Mouse (Mus musculus) macrophage (primary cell): ENCODE data around the gene Adam3. TPM values are rescaled to one million over a fixed set of nuclear protein-coding genes. Genes with fewer than 3 reads are reported as not detected.

ENCODE experiments used
- H3K27ac ChIP-seq: fragments of 350-480 bp; formaldehyde crosslinking; 2 replicates; pipeline ENCODE4 v1.9.0; 2021
- H3K36me3 ChIP-seq: fragments of 350-480 bp; formaldehyde crosslinking; 2 replicates; pipeline ENCODE4 v1.9.0; 2021; ENCODE audit errors: inconsistent target
- H3K4me3 ChIP-seq: fragments of 350-480 bp; formaldehyde crosslinking; 2 replicates; pipeline ENCODE4 v1.9.0; 2021; ENCODE audit errors: inconsistent target
- H3K79me2 ChIP-seq: fragments of 350-480 bp; formaldehyde crosslinking; 2 replicates; pipeline ENCODE4 v1.9.0; 2021; ENCODE audit errors: inconsistent target
- WGBS: methylation state at CpG from one replicate; pipeline ENCODE4 v1.1.7; 2026; ENCODE audit warnings: inconsistent platforms; ENCODE audit not compliant: missing documents; 5-methylcytosine and 5-hydroxymethylcytosine counted together
- polyA plus RNA-seq: library from polyadenylated mRNA; stranded (reverse); fragments of 250-400 nt; gene quantifications from 3 replicates; pipeline ENCODE4 v1.2.4, GENCODE M21; 2018; ENCODE audit warnings: inconsistent platforms
- total RNA-seq, 78 experiments: library from RNA; depleted of rRNA; stranded (reverse); fragments of 250-400 nt; gene quantifications; 1 replicate in 9 of 78; 2 replicates in 24 of 78; 3 replicates in 43 of 78; 4 replicates in 2 of 78; pipeline ENCODE4 v1.2.4; 2018; ENCODE audit warnings: inconsistent platforms in 56 of 78

Gene Adam3
- 1 to 10 TPM in 3 of 26 experiments, under 1 TPM in 10, not detected in 13; 0.33 to 2.2 (median 0.74) TPM for total RNA-seq (2018; cell fraction: chromatin; rRNA removed)
- under 1 TPM in 21 of 26 experiments, not detected in 5; 0.06 to 0.58 (median 0.14) TPM for total RNA-seq (2018; cell fraction: cytosol; rRNA removed)
- total RNA-seq (2018; cell fraction: nucleus; rRNA removed), result 1 to 10 TPM in 3 of 26 experiments, under 1 TPM in 8, not detected in 15; 0.23 to 3.2 (median 0.74) TPM
- 0.10 to 0.42 TPM in 2 of 3 replicates, not detected in the other for polyA plus RNA-seq

- Histone ChIP-seq H3K36me3 (no peaks in the 10 kb centered on the region), H3K27ac (no peak within 1 kb of the TSS), H3K4me3 (no peak within 1 kb of the TSS), H3K79me2 (no peaks in the 10 kb centered on the region)
- WGBS, result 9% methylated on average over 11 of the region's 11 CpGs
Measured at GRCm38 (mm10) chr8:24725630-24726029, at the start of gene Adam3. Adam3 (minus strand) TSS chr8:24725852.

- Histone ChIP-seq H3K27ac (no peak overlapping the region), H3K36me3 (no peaks in the 10 kb centered on the region), H3K79me2 (no peaks in the 10 kb centered on the region), H3K4me3 (no peak overlapping the region)
- 81% methylated on average over 16 of the region's 16 CpGs for WGBS
Measured at GRCm38 (mm10) chr8:24724886-24725626, 596 bp downstream of the Adam3 start.

Other genes starting within 250 kb of the Adam3 start
- not detected in 3 replicates for gene Adam5, start 98.5 kb upstream of the Adam3 start, polyA plus RNA-seq